22 mouse cellular contexts compared by ENCODE assay signal in the genomic region with DNA sequence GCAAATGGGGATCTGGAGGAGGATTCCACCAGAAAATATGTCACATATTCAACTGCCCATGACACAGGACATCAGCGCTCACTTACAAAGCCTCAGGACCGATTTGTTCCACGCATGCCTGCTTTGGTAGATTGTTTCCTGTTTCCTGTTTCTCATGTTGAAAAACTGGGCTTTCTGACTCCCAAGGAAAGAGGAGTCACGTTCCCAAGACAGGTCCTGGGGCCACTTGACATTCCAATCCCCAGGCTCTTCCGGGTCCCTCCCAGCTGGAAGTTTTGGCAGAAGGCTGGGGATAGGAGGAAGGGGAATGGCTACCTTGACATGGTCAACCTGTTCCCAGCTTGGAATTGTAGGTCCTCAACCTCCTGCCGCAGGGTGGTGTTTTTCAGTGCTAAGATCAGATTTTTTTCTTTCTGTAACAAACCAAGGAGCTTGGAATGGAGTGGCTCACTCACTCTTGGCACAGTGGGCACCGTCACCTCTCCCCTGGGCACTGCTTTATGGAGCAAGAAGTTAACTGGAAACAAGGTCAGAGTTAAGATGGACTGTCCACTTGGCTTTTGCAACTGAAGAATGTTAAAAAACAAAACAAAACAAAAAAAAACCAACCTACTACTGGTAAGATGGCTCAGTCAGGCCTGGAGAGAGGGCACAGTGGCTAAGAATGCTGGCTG. TPM values are rescaled to one million over a fixed set of nuclear protein-coding genes. Genes with fewer than 3 reads are reported as not detected.
A peak's percentile ranks its signal among the peaks of the same experiment; 100 is the strongest.
DNase-seq lines count a peak whose midpoint lies in the region; ATAC-seq and TF ChIP-seq lines count a peak whose summit lies in the region.
"Had no signal": no experiment of that assay in that cellular context is flagged by ENCODE, and none has a peak within 500 bp of the region (broad histone marks: within the 10 kb centered on the region; RNA-seq: fewer than 3 reads in every experiment).

No protein-coding gene starts in this region.

- no peak for TF ChIP-seq POLR2A in kidney, adult 2 months (IDR thresholded peaks at IDR 0.05; ENCODE audit: low read depth, low read length)

- H3K4me3 ChIP-seq in kidney, adult 2 months (ENCODE audit: insufficient read depth, low read depth, low read length) = no peak overlapping the region
- no peak overlapping the region for H3K4me3 ChIP-seq in kidney, embryonic 14.5 days (ENCODE audit: low read length)
- H3K4me3 ChIP-seq in kidney, postnatal 0 days (replicated peaks; ENCODE audit: low read depth, low read length) = no peak overlapping the region
- H3K4me3 ChIP-seq: forebrain, embryonic 10.5 days; heart, embryonic 15.5 days; hindbrain, embryonic 15.5 days; liver, embryonic 13.5 days; midbrain, embryonic 15.5 days; myocyte; neural tube, embryonic 13.5 days had no signal

- TF ChIP-seq CTCF in kidney, adult 2 months (conservative IDR thresholded peaks at IDR 0.05; ENCODE audit: insufficient read depth, insufficient read length, low read depth, low read length) = no peak
- no peak for TF ChIP-seq CTCF in kidney, postnatal 0 days (IDR thresholded peaks at IDR 0.05; ENCODE audit: low read depth)

- H3K27ac ChIP-seq in kidney, adult 2 months (ENCODE audit: insufficient read depth, low read depth, low read length) = peak overlapping the region; percentile 9; the same call in 1 of the 2 replicates
- H3K27ac ChIP-seq in kidney, embryonic 14.5 days (ENCODE audit: low read depth, low read length) = no peak overlapping the region
- 0 out of 2 replicates have a peak overlapping the region, but pooled peaks have one; percentile 31 for H3K27ac ChIP-seq in kidney, postnatal 0 days
- H3K27ac ChIP-seq: forebrain, embryonic 10.5 days; heart, embryonic 15.5 days; hindbrain, embryonic 15.5 days; liver, embryonic 13.5 days; midbrain, embryonic 15.5 days; neural tube, embryonic 13.5 days had no signal

- peak; percentile 68 for DNase-seq in adrenal gland, postnatal 14 days
- DNase-seq in adrenal gland, postnatal 36 days = no peak
- peak; percentile 49 for DNase-seq in kidney, adult 2 months
- peak; percentile 71 for DNase-seq in kidney, postnatal 0 days (ENCODE audit: low spot score)
- peak; percentile 21 for DNase-seq in lung, postnatal 25 days (ENCODE audit: low spot score)
- no peak for DNase-seq in frontal cortex, postnatal 25 days (ENCODE audit: low spot score in 2 of 2)
- DNase-seq in left cerebral cortex, adult 9 months (ENCODE audit: low spot score in 2 of 2) = no peak
- DNase-seq: cerebellum, adult 18-20 months; cerebellum, postnatal 14 days; gastrocnemius, postnatal 25 days; heart, postnatal 4 days; liver, embryonic 13.5 days; retina, postnatal 1 day; thymus, postnatal 25 days had no signal

- H3K4me1 ChIP-seq in kidney, adult 2 months (ENCODE audit: control insufficient read depth, insufficient read depth, low read length) = no peaks in the 10 kb centered on the region; the same call in 1 of the 2 replicates
- H3K4me1 ChIP-seq in kidney, embryonic 14.5 days (ENCODE audit: control insufficient read depth, insufficient read depth, low read length) = 0 out of 2 replicates have a peak, but pooled peaks cover 5% of the 10 kb centered on the region
- no peaks in the 10 kb centered on the region for H3K4me1 ChIP-seq in kidney, postnatal 0 days (replicated peaks; ENCODE audit: insufficient read depth, low read length)
- H3K4me1 ChIP-seq: forebrain, embryonic 10.5 days; hindbrain, embryonic 15.5 days; liver, embryonic 13.5 days; midbrain, embryonic 15.5 days; neural tube, embryonic 13.5 days had no signal

- no peaks in the 10 kb centered on the region for H3K9me3 ChIP-seq in kidney, embryonic 14.5 days (ENCODE audit: control insufficient read depth, low read length)
- H3K9me3 ChIP-seq in kidney, postnatal 0 days (replicated peaks; ENCODE audit: low read length) = no peaks in the 10 kb centered on the region
- H3K9me3 ChIP-seq: forebrain, embryonic 10.5 days; heart, embryonic 15.5 days; hindbrain, embryonic 15.5 days; liver, embryonic 13.5 days; midbrain, embryonic 15.5 days; neural tube, embryonic 13.5 days had no signal

- no peaks in the 10 kb centered on the region for H3K27me3 ChIP-seq in kidney, adult 2 months (replicated peaks; ENCODE audit: control insufficient read depth, insufficient read depth, low read length)
- H3K27me3 ChIP-seq in kidney, embryonic 14.5 days (ENCODE audit: control insufficient read depth, insufficient read depth, low read length) = no peaks in the 10 kb centered on the region
- H3K27me3 ChIP-seq in kidney, postnatal 0 days (ENCODE audit: insufficient read depth, low read length) = no peaks in the 10 kb centered on the region
- H3K27me3 ChIP-seq: heart, embryonic 15.5 days; hindbrain, embryonic 15.5 days; liver, embryonic 13.5 days; midbrain, embryonic 15.5 days; neural tube, embryonic 13.5 days had no signal

- H3K36me3 ChIP-seq in kidney, adult 2 months (ENCODE audit: control insufficient read depth, insufficient read depth, low read length) = no peaks in the 10 kb centered on the region
- H3K36me3 ChIP-seq in kidney, embryonic 14.5 days (ENCODE audit: control insufficient read depth, insufficient read depth, low read length) = no peaks in the 10 kb centered on the region
- H3K36me3 ChIP-seq in kidney, postnatal 0 days (ENCODE audit: insufficient read depth, low read length) = no peaks in the 10 kb centered on the region
- H3K36me3 ChIP-seq: forebrain, embryonic 10.5 days; hindbrain, embryonic 15.5 days; liver, embryonic 13.5 days; midbrain, embryonic 15.5 days; neural tube, embryonic 13.5 days had no signal

- no peak overlapping the region for H3K9ac ChIP-seq in kidney, embryonic 14.5 days (ENCODE audit: low read depth, low read length)
- no peak overlapping the region for H3K9ac ChIP-seq in kidney, postnatal 0 days (ENCODE audit: low read depth, low read length)
- H3K9ac ChIP-seq: heart, embryonic 15.5 days; hindbrain, embryonic 15.5 days; liver, embryonic 13.5 days; midbrain, embryonic 15.5 days; neural tube, embryonic 13.5 days had no signal

- H3K4me2 ChIP-seq in kidney, embryonic 14.5 days (replicated peaks; ENCODE audit: low read depth, low read length) = no peak overlapping the region
- H3K4me2 ChIP-seq in kidney, postnatal 0 days (ENCODE audit: low read length) = no peak overlapping the region
- H3K4me2 ChIP-seq: heart, embryonic 15.5 days; hindbrain, embryonic 15.5 days; liver, embryonic 13.5 days; midbrain, embryonic 15.5 days; neural tube, embryonic 13.5 days had no signal

- ATAC-seq in kidney, embryonic 14.5 days (ENCODE audit: low FRiP score, low TSS enrichment) = no peak
- no peak; the same call in 1 of the 2 replicates for ATAC-seq in kidney, postnatal 0 days (replicated peaks; ENCODE audit: low FRiP score, low read depth)
- ATAC-seq: forebrain, embryonic 16.5 days; midbrain, embryonic 15.5 days had no signal

- WGBS in kidney, adult 2 months = 54% methylated on average over 7 of the region's 7 CpGs
- WGBS in kidney, embryonic 14.5 days = 45% methylated on average over 7 of the region's 7 CpGs
- WGBS in kidney, postnatal 0 days = 41% methylated on average over 7 of the region's 7 CpGs

RNA-seq across cellular contexts. Expression of a gene that starts 17.7 kb away (rescaled TPM):
- total RNA-seq in adrenal gland, postnatal 14 days (2021) = 146 and 152 TPM in 2 replicates
- 100 to 1,000 TPM; 114 to 115 TPM for total RNA-seq in adrenal gland, postnatal 36 days (2021)
- 76.5 and 87.9 TPM in 2 replicates for polyA plus RNA-seq in kidney, adult 2 months (2012; rRNA removed)
- 125 and 174 TPM in 2 replicates for polyA plus RNA-seq in kidney, embryonic 14.5 days (2014; fragmentation: Nextera tagmentation; extraction: Ambion mirVana)
- 146 and 176 TPM in 2 replicates for polyA plus RNA-seq in kidney, postnatal 0 days (2015; fragmentation: Nextera tagmentation; extraction: Ambion mirVana)

RNA-seq across cellular contexts. Expression of a gene that starts 27.0 kb away (rescaled TPM):
- total RNA-seq in adrenal gland, postnatal 14 days (2021) = 8.3 and 12.2 TPM in 2 replicates
- total RNA-seq in adrenal gland, postnatal 36 days (2021) = 1 to 10 TPM; 7.3 to 10.0 TPM
- polyA plus RNA-seq in kidney, adult 2 months (2012; rRNA removed) = 1.6 and 2.0 TPM in 2 replicates
- 3.5 and 3.6 TPM in 2 replicates for polyA plus RNA-seq in kidney, embryonic 14.5 days (2014; fragmentation: Nextera tagmentation; extraction: Ambion mirVana)
- 2.4 and 2.5 TPM in 2 replicates for polyA plus RNA-seq in kidney, postnatal 0 days (2015; fragmentation: Nextera tagmentation; extraction: Ambion mirVana)

RNA-seq across cellular contexts. Expression of a gene that starts 46.9 kb away (rescaled TPM):
- 104 and 106 TPM in 2 replicates for total RNA-seq in adrenal gland, postnatal 14 days (2021)
- 100 to 1,000 TPM; 220 to 225 TPM for total RNA-seq in adrenal gland, postnatal 36 days (2021)
- polyA plus RNA-seq in kidney, adult 2 months (2012; rRNA removed) = 216 TPM in 2 replicates
- polyA plus RNA-seq in kidney, embryonic 14.5 days (2014; fragmentation: Nextera tagmentation; extraction: Ambion mirVana) = 27.3 and 33.6 TPM in 2 replicates
- 57.6 and 59.8 TPM in 2 replicates for polyA plus RNA-seq in kidney, postnatal 0 days (2015; fragmentation: Nextera tagmentation; extraction: Ambion mirVana)

Comparison
In these comparisons a context has a peak if more than half of its experiments do, and no peak if none do; other contexts are left out.
1. DNase-seq: peak in adrenal gland, postnatal 14 days (single experiment), kidney, adult 2 months (single experiment), kidney, postnatal 0 days (single experiment) and lung, postnatal 25 days (single experiment); none in adrenal gland, postnatal 36 days (0 of 2), frontal cortex, postnatal 25 days (0 of 2) and left cerebral cortex, adult 9 months (0 of 2).